Mouse (Mus musculus) activated CD4-positive, CD25-positive, alpha-beta regulatory T cell, adult 9 weeks (primary cell): ENCODE data around the gene Ly6g6e. TPM values are rescaled to one million over a fixed set of nuclear protein-coding genes. Genes with fewer than 3 reads are reported as not detected.

Source experiments
- polyA plus RNA-seq: library from polyadenylated mRNA; unstranded; fragments of 100-300 nt; shearing (Covaris generic); gene quantifications from one replicate; pipeline ENCODE4 v1.2.1, GENCODE M21; 2017

Ly6g6e gene
- not detected for polyA plus RNA-seq

GRCm38 (mm10) chr17:35076507-35077176 is at the start of gene Ly6g6e:
TSS of gene Ly6g6e (plus strand) at chr17:35076902.

GRCm38 (mm10) chr17:35027277-35028068 is 49.2 kb upstream of the Ly6g6e start, which contains the start of gene Sapcd1:
TSS of gene Sapcd1 (minus strand) at chr17:35028016.

GRCm38 (mm10) chr17:35046681-35047455 is 29.8 kb upstream of the Ly6g6e start, which contains the start of gene Msh5:
TSS of gene Msh5 (minus strand) at chr17:35046745.

GRCm38 (mm10) chr17:35049561-35050016 is 27.1 kb upstream of the Ly6g6e start, which contains the start of gene Clic1:
TSS of gene Clic1 (plus strand) at chr17:35049966.

GRCm38 (mm10) chr17:35058911-35059892 is 17.5 kb upstream of the Ly6g6e start, which contains the start of gene Ddah2:
TSS of gene Ddah2 (plus strand) at chr17:35059035.

GRCm38 (mm10) chr17:35064951-35065947 is 11.5 kb upstream of the Ly6g6e start, which contains the start of gene Ly6g6c:
TSS of gene Ly6g6c (plus strand) at chr17:35065388.

GRCm38 (mm10) chr17:35066084-35066483 is 10.6 kb upstream of the Ly6g6e start, which contains the start of gene Mpig6b:
TSS of gene Mpig6b (minus strand) at chr17:35066184.

GRCm38 (mm10) chr17:35077786-35078233 is 1.1 kb downstream of the Ly6g6e start, which contains the start of gene Ly6g6d:
TSS of gene Ly6g6d (minus strand) at chr17:35078065.

GRCm38 (mm10) chr17:35085208-35085865 is 8.6 kb downstream of the Ly6g6e start, which contains the start of gene Ly6g6f:
TSS of gene Ly6g6f (minus strand) at chr17:35085610.

GRCm38 (mm10) chr17:35088825-35089644 is 12.3 kb downstream of the Ly6g6e start, which contains the start of gene Abhd16a:
TSS of gene Abhd16a (plus strand) at chr17:35089263.

GRCm38 (mm10) chr17:35108097-35108496 is 31.4 kb downstream of the Ly6g6e start, which contains the start of gene Ly6g5c:
TSS of gene Ly6g5c (plus strand) at chr17:35108279.

GRCm38 (mm10) chr17:35115046-35116019 is 38.6 kb downstream of the Ly6g6e start, which contains the start of gene Ly6g5b:
TSS of gene Ly6g5b (minus strand) at chr17:35115428.

GRCm38 (mm10) chr17:35121143-35121799 is 44.6 kb downstream of the Ly6g6e start, which contains the start of gene Gpank1:
TSS of gene Gpank1 (plus strand) at chr17:35121455.

GRCm38 (mm10) chr17:35121871-35122303 is 45.2 kb downstream of the Ly6g6e start, which contains the start of gene Csnk2b:
TSS of gene Csnk2b (minus strand) at chr17:35122053.

GRCm38 (mm10) chr17:35126206-35126611 is 49.5 kb downstream of the Ly6g6e start, which contains the start of gene D17H6S53E:
TSS of gene D17H6S53E (plus strand) at chr17:35126373.

